Mouse (Mus musculus) kidney, adult 2 months (tissue): ENCODE data around the gene Ccl11. TPM values are rescaled to one million over a fixed set of nuclear protein-coding genes. Genes with fewer than 3 reads are reported as not detected.

Experiments
- DNase-seq: peaks from one replicate; pipeline ENCODE4 v3.0.0; 2021
- H3K27ac ChIP-seq: fragments of 200-500 bp; 2 replicates; pipeline ENCODE4 v1.5.1; 2012; ENCODE audit warnings: low read depth, low read length, control low read depth, inconsistent platforms; ENCODE audit not compliant: insufficient read depth
- H3K27me3 ChIP-seq: fragments of 200-500 bp; replicated peaks from 2 replicates; pipeline ENCODE4 v1.6.1; 2012; ENCODE audit warnings: mild to moderate bottlenecking, moderate library complexity, low read length, inconsistent platforms; ENCODE audit not compliant: control insufficient read depth, insufficient read depth
- H3K36me3 ChIP-seq: fragments of 200-500 bp; 2 replicates; pipeline ENCODE4 v1.6.1; 2012; ENCODE audit warnings: mild to moderate bottlenecking, moderate library complexity, low read length, inconsistent platforms; ENCODE audit not compliant: control insufficient read depth, insufficient read depth
- H3K4me1 ChIP-seq: fragments of 200-500 bp; 2 replicates; pipeline ENCODE4 v1.6.1; 2011; ENCODE audit warnings: low read length; ENCODE audit not compliant: control insufficient read depth, insufficient read depth
- H3K4me3 ChIP-seq: fragments of 200-500 bp; 2 replicates; pipeline ENCODE4 v1.5.1; 2011; ENCODE audit warnings: mild to moderate bottlenecking, low read depth, low read length, control low read depth; ENCODE audit not compliant: insufficient read depth
- CTCF ChIP-seq: fragments of 200-500 bp; conservative IDR thresholded peaks from 2 replicates; pipeline ENCODE4 v1.5.1; 2011; ENCODE audit warnings: low read depth, mild to moderate bottlenecking, control low read depth, low read length, moderate library complexity, mixed read lengths; ENCODE audit not compliant: insufficient read depth, insufficient read length
- POLR2A ChIP-seq: fragments of 200-500 bp; IDR thresholded peaks from one replicate; pipeline ENCODE4 v1.6.1; 2011; ENCODE audit warnings: low read depth, low read length, control low read depth
- WGBS: fragments of 180-500 bp; shearing (Covaris S2); methylation state at CpG from one replicate; pipeline ENCODE4 v1.1.7; 2018; 5-methylcytosine and 5-hydroxymethylcytosine counted together
- polyA plus RNA-seq: library from polyadenylated mRNA; depleted of rRNA; stranded (reverse); fragments of >200 nt; gene quantifications from 2 replicates; pipeline ENCODE4 v1.2.3, GENCODE M21; 2012

Ccl11 gene
- polyA plus RNA-seq, 1 experiment: 2.3 TPM

GRCm38 (mm10) chr11:82047746-82048415 lies 9.7 kb upstream of the Ccl11 start:
- TF ChIP-seq POLR2A (no peak), CTCF (peak; percentile 50)
- 35% methylated on average over 6 of the region's 6 CpGs for WGBS
- Histone ChIP-seq H3K27ac (no peak overlapping the region), H3K4me3 (no peak overlapping the region), H3K4me1 (no peaks in the 10 kb centered on the region), H3K36me3 (no peaks in the 10 kb centered on the region), H3K27me3 (no peaks in the 10 kb centered on the region; the same call in 1 of the 2 replicates)
- peak; percentile 40 for DNase-seq

GRCm38 (mm10) chr11:82053849-82054248 lies 3.8 kb upstream of the Ccl11 start:
- no peaks in the 10 kb centered on the region for H3K27me3 ChIP-seq
- no peaks in the 10 kb centered on the region for H3K36me3 ChIP-seq
- 71% methylated on average over 7 of the region's 7 CpGs for WGBS
- no peak for TF ChIP-seq CTCF
- no peak for TF ChIP-seq POLR2A
- H3K4me1 ChIP-seq: no peaks in the 10 kb centered on the region
- no peak overlapping the region for H3K4me3 ChIP-seq
- DNase-seq: no peak
- H3K27ac ChIP-seq: no peak overlapping the region

GRCm38 (mm10) chr11:82062226-82062625 lies 4.6 kb downstream of the Ccl11 start:
- no peaks in the 10 kb centered on the region for H3K4me1 ChIP-seq
- no peak overlapping the region for H3K27ac ChIP-seq
- H3K27me3 ChIP-seq: no peaks in the 10 kb centered on the region
- DNase-seq: no peak
- H3K36me3 ChIP-seq: no peaks in the 10 kb centered on the region
- 82% methylated on average over 3 of the region's 3 CpGs for WGBS
- H3K4me3 ChIP-seq: no peak overlapping the region
- no peak for TF ChIP-seq CTCF
- no peak for TF ChIP-seq POLR2A

DNA sequence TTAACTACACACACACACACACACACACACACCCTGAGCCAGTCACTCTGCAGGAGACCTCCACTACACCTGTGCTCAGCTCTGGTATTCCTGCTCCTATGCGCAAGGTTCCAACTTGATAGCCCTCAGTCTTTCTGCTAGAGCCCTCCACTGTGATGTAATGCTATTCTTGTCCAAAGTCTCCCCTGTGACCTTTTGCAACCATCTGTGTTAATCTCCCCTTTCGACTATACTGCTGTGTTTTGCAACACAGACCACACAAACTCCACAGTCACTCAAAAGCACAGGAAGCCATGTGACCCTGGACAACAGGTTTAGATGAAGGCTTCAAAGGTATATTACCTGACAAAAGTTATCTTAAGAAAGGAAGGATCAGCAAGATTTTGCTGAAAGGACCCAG lies 5.8 kb downstream of the Ccl11 start:
- WGBS: 67% methylated on average over 2 of the region's 2 CpGs
- H3K36me3 ChIP-seq: no peaks in the 10 kb centered on the region
- no peaks in the 10 kb centered on the region for H3K27me3 ChIP-seq
- no peaks in the 10 kb centered on the region for H3K4me1 ChIP-seq
- H3K27ac ChIP-seq: no peak overlapping the region
- TF ChIP-seq CTCF (no peak), POLR2A (no peak)
- H3K4me3 ChIP-seq: no peak overlapping the region
- no peak for DNase-seq

DNA sequence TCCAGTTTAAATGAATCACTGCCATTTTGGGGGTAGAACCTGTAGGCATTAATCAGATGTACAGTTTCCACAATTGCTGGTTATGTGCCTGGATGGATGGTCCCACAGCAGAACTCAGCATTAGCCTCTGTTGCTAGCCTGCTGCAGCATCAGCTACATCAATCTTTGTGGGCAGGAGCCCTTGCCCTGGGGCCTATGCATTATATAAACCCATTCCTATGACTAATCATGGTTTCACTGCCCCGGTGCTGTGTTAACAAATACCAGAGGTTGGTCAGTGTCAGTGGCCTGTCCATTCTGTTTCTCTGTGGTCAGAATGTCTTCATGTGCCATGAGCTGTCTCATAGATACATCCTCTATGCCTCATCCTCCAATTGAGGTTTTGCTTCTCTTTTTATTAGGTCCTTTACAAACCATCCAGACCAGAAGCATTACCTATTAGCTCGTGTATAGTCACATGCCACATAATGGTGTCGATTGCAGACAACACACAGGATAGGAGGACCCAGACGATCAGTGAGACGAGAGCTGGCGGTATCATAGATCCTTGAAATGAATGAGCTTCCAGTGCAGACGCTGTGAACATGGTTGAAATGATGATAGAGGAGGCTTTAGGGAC lies 9.4 kb downstream of the Ccl11 start:
- H3K4me3 ChIP-seq: no peak overlapping the region
- no peak for DNase-seq
- no peaks in the 10 kb centered on the region for H3K27me3 ChIP-seq
- H3K36me3 ChIP-seq: no peaks in the 10 kb centered on the region
- no peak overlapping the region for H3K27ac ChIP-seq
- 72% methylated on average over 7 of the region's 7 CpGs for WGBS
- no peak for TF ChIP-seq CTCF
- TF ChIP-seq POLR2A: no peak
- no peaks in the 10 kb centered on the region for H3K4me1 ChIP-seq

- Histone ChIP-seq H3K27me3 (no peaks in the 10 kb centered on the region), H3K27ac (no peak overlapping the region), H3K4me1 (no peaks in the 10 kb centered on the region), H3K36me3 (no peaks in the 10 kb centered on the region), H3K4me3 (no peak overlapping the region)
- no peak for TF ChIP-seq CTCF
- no peak for TF ChIP-seq POLR2A
- no peak for DNase-seq
- WGBS: 81% methylated on average over 3 of the region's 3 CpGs
Measured at GRCm38 (mm10) chr11:82071076-82071475, 13.5 kb downstream of the Ccl11 start.

DNA sequence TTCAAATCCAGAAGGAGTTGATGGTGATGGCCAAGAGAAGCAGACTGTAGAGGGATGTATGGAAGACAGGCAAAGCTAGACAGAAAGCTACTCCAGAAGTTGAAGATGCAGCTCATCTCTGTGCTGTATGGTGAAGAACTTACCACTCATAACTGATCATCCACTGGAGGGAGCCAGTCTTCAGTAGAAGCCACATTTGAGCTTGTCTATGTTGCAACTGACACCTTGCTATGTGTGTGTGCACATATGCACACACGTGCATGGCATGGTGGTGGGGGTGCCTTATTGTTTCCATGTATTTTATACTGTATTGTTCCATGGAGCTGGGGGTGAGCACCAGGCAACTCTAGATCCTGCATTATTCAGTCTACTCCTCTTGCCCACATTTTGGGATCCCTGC lies 14.8 kb downstream of the Ccl11 start:
- Histone ChIP-seq H3K27me3 (no peaks in the 10 kb centered on the region), H3K36me3 (no peaks in the 10 kb centered on the region), H3K4me1 (no peaks in the 10 kb centered on the region), H3K27ac (no peak overlapping the region), H3K4me3 (no peak overlapping the region)
- WGBS: 74% methylated on average over 1 of the region's 1 CpGs
- DNase-seq: peak; percentile 4
- TF ChIP-seq POLR2A: no peak
- no peak for TF ChIP-seq CTCF
